Mouse (Mus musculus) liver, embryonic 14.5 days (tissue): ENCODE data around the gene Srgap1.

Experiments used
- CTCF ChIP-seq: IDR thresholded peaks from 2 replicates; pipeline ENCODE4 v1.5.1; 2016; ENCODE audit warnings: antibody characterized with exemption, low read depth, control low read depth
- EP300 ChIP-seq: IDR thresholded peaks from 2 replicates; pipeline ENCODE4 v1.6.1; 2016; ENCODE audit warnings: antibody characterized with exemption, low read depth

GRCm38 (mm10) chr10:121973281-121973680, 73.8 kb downstream of the Srgap1 start:
- no peak for TF ChIP-seq CTCF
- TF ChIP-seq EP300, result no peak
